Mouse (Mus musculus): ENCODE results near the gene Apc2. TPM values are rescaled to one million over a fixed set of nuclear protein-coding genes. Genes with fewer than 3 reads are reported as not detected.
A peak's percentile ranks its signal among the peaks of the same experiment; 100 is the strongest.
"Not testable (repeated sequence)": the region's sequence is repeated elsewhere in the genome, so short reads cannot be mapped to it uniquely, and the experiment has no call there.

Apc2 gene
- polyA plus RNA-seq, 1 experiment, result 0.25 TPM

GRCm38 (mm10) chr10:80339941-80340750, 44.4 kb downstream of the Apc2 start:
- peak; percentile 94 for TF ChIP-seq CTCF (IDR thresholded peaks at IDR 0.05; ENCODE audit: low read depth, low read length)
- no peak for TF ChIP-seq POLR2A (IDR thresholded peaks at IDR 0.05; ENCODE audit: borderline replicate concordance, low read depth, low read length)
- no peak overlapping the region for H3K27ac ChIP-seq (ENCODE audit: insufficient read depth, low read depth, low read length)
- H3K4me3 ChIP-seq (ENCODE audit: insufficient read depth, low read length), result no peak overlapping the region
- peaks cover 3% of the 10 kb centered on the region; the same call in 1 of the 2 replicates for H3K4me1 ChIP-seq (ENCODE audit: control insufficient read depth, insufficient read depth, low read length)

GRCm38 (mm10) chr10:80341026-80341425, 45.2 kb downstream of the Apc2 start:
- TF ChIP-seq CTCF (IDR thresholded peaks at IDR 0.05; ENCODE audit: low read depth, low read length) (no peak), POLR2A (IDR thresholded peaks at IDR 0.05; ENCODE audit: borderline replicate concordance, low read depth, low read length) (no peak)
- Histone ChIP-seq H3K4me1 (ENCODE audit: control insufficient read depth, insufficient read depth, low read length) (peaks cover 3% of the 10 kb centered on the region; the same call in 1 of the 2 replicates), H3K27ac (ENCODE audit: insufficient read depth, low read depth, low read length) (no peak overlapping the region), H3K4me3 (ENCODE audit: insufficient read depth, low read length) (no peak overlapping the region)

GRCm38 (mm10) chr10:80341491-80342304, 45.9 kb downstream of the Apc2 start:
- TF ChIP-seq CTCF (IDR thresholded peaks at IDR 0.05; ENCODE audit: low read depth, low read length), result no peak
- no peak for TF ChIP-seq POLR2A (IDR thresholded peaks at IDR 0.05; ENCODE audit: borderline replicate concordance, low read depth, low read length)
- Histone ChIP-seq H3K4me3 (ENCODE audit: insufficient read depth, low read length) (no peak overlapping the region), H3K27ac (ENCODE audit: insufficient read depth, low read depth, low read length) (no peak overlapping the region), H3K4me1 (ENCODE audit: control insufficient read depth, insufficient read depth, low read length) (peaks cover 3% of the 10 kb centered on the region; the same call in 1 of the 2 replicates)

GRCm38 (mm10) chr10:80342305-80342748, 46.5 kb downstream of the Apc2 start:
- peaks cover 3% of the 10 kb centered on the region; the same call in 1 of the 2 replicates for H3K4me1 ChIP-seq (ENCODE audit: control insufficient read depth, insufficient read depth, low read length)
- no peak for TF ChIP-seq POLR2A (IDR thresholded peaks at IDR 0.05; ENCODE audit: borderline replicate concordance, low read depth, low read length)
- no peak overlapping the region for H3K27ac ChIP-seq (ENCODE audit: insufficient read depth, low read depth, low read length)
- H3K4me3 ChIP-seq (ENCODE audit: insufficient read depth, low read length), result no peak overlapping the region

- H3K4me3 ChIP-seq (ENCODE audit: insufficient read depth, low read length), result peak overlapping the region; percentile 15; the same call in 1 of the 2 replicates
- TF ChIP-seq CTCF (IDR thresholded peaks at IDR 0.05; ENCODE audit: low read depth, low read length), result no peak
- no peak for TF ChIP-seq POLR2A (IDR thresholded peaks at IDR 0.05; ENCODE audit: borderline replicate concordance, low read depth, low read length)
- no peak overlapping the region for H3K27ac ChIP-seq (ENCODE audit: insufficient read depth, low read depth, low read length)
- peaks cover 3% of the 10 kb centered on the region; the same call in 1 of the 2 replicates for H3K4me1 ChIP-seq (ENCODE audit: control insufficient read depth, insufficient read depth, low read length)
Measured at GRCm38 (mm10) chr10:80342749-80343424, 47.1 kb downstream of the Apc2 start.

GRCm38 (mm10) chr10:80343425-80343895, 47.7 kb downstream of the Apc2 start:
- H3K27ac ChIP-seq (ENCODE audit: insufficient read depth, low read depth, low read length), result no peak overlapping the region
- no peak overlapping the region for H3K4me3 ChIP-seq (ENCODE audit: insufficient read depth, low read length)
- TF ChIP-seq POLR2A (IDR thresholded peaks at IDR 0.05; ENCODE audit: borderline replicate concordance, low read depth, low read length), result no peak
- TF ChIP-seq CTCF (IDR thresholded peaks at IDR 0.05; ENCODE audit: low read depth, low read length), result no peak; the same call in 1 of the 2 replicates
- H3K4me1 ChIP-seq (ENCODE audit: control insufficient read depth, insufficient read depth, low read length), result peaks cover 3% of the 10 kb centered on the region; the same call in 1 of the 2 replicates

- H3K4me3 ChIP-seq (ENCODE audit: insufficient read depth, low read length), result no peak overlapping the region
- no peak overlapping the region for H3K27ac ChIP-seq (ENCODE audit: insufficient read depth, low read depth, low read length)
- TF ChIP-seq POLR2A (IDR thresholded peaks at IDR 0.05; ENCODE audit: borderline replicate concordance, low read depth, low read length), result no peak
- no peak for TF ChIP-seq CTCF (IDR thresholded peaks at IDR 0.05; ENCODE audit: low read depth, low read length)
- peaks cover 3% of the 10 kb centered on the region; the same call in 1 of the 2 replicates for H3K4me1 ChIP-seq (ENCODE audit: control insufficient read depth, insufficient read depth, low read length)
Measured at GRCm38 (mm10) chr10:80344131-80344661, 48.4 kb downstream of the Apc2 start.

GRCm38 (mm10) chr10:80345122-80345521, 49.3 kb downstream of the Apc2 start:
- no peak for TF ChIP-seq CTCF (IDR thresholded peaks at IDR 0.05; ENCODE audit: low read depth, low read length)
- no peak for TF ChIP-seq POLR2A (IDR thresholded peaks at IDR 0.05; ENCODE audit: borderline replicate concordance, low read depth, low read length)
- Histone ChIP-seq H3K4me3 (ENCODE audit: insufficient read depth, low read length) (no peak overlapping the region), H3K4me1 (ENCODE audit: control insufficient read depth, insufficient read depth, low read length) (peaks cover 3% of the 10 kb centered on the region; the same call in 1 of the 2 replicates), H3K27ac (ENCODE audit: insufficient read depth, low read depth, low read length) (no peak overlapping the region)

GRCm38 (mm10) chr10:80345929-80346328, 50.2 kb downstream of the Apc2 start:
- not testable (repeated sequence) for H3K27ac ChIP-seq (ENCODE audit: insufficient read depth, low read depth, low read length); H3K4me3 ChIP-seq (ENCODE audit: insufficient read depth, low read length); H3K4me1 ChIP-seq (ENCODE audit: control insufficient read depth, insufficient read depth, low read length)

Data from bone marrow macrophage, adult 2 months (primary cell).